Mouse (Mus musculus): Measurements from ENCODE around the gene Llgl1.

Gene Llgl1

DNA sequence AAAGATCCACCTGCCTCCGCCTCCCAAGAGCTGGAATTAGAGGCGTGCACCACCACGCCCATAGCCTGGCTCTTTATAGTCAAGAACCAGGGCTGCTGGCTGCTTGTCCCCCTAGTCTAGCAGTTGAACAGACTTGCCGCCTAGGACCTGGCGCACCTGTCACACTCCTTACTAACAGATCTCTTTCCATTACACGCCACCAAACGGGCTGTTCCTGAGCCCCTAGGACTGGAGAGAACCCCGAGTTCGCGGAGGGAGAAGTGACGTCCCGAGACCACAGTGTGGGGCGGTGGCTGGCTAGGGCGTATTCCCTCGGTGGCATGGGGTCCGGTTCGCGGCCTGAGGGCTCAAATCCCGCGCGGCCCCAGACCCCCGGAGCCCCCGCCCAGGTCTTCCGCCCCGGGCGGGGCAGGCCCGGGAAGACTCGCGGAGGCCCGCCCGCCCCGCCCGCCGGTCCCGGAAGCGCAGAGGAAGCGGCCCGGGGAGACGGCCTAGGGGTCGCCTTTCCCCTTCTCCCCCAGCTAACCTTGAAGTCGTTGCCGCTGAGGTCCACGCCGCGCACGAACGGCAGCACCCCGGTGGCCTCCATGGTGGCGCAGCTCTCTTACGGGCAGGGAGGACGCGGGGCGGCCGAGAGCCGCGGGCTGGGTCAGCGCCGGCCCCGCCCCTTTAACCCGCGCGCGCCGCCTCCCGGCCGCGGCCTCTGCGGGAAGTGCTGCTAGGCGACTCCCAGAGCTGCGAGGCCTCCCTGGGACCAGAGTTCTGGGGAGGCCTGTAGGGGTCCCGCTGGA, 27.3 kb downstream of the Llgl1 start, which contains the start of gene Flii:
Gene Flii (minus strand): TSS at position 663 of the 791 bp plus-strand sequence.
- DNase-seq (ENCODE audit: low read depth, low spot score): peak; percentile 57

- no peak for DNase-seq (ENCODE audit: low read depth, low spot score)
Observed at GRCm38 (mm10) chr11:60727392-60728140, 28.0 kb downstream of the Llgl1 start.

- DNase-seq (ENCODE audit: low read depth, low spot score): peak; percentile 90
Observed at GRCm38 (mm10) chr11:60728260-60728761, 28.8 kb downstream of the Llgl1 start, which contains the start of gene Mief2. Mief2 (plus strand) TSS chr11:60728398.

DNA sequence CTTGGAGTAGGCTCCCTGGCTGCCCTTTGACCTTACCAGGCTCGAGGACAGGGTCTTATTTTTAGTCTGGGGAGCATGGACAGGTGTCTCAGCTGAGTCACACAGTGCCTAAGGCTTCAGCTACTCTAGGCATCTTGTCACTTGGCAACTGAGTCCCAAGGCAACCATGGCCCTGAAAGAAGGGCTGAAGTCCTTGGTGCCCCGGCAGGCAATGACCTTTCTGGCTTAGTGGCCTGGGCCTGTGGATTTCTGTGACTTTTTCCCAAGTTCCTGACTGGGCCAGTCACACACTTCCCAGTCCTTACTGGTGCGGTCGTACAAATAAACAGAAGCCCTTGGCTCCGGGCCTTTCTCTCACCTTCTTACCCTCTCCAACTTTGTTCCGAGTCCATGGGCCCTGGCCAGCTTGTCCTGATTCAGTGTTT, 29.7 kb downstream of the Llgl1 start:
- DNase-seq (ENCODE audit: low read depth, low spot score): no peak

DNA sequence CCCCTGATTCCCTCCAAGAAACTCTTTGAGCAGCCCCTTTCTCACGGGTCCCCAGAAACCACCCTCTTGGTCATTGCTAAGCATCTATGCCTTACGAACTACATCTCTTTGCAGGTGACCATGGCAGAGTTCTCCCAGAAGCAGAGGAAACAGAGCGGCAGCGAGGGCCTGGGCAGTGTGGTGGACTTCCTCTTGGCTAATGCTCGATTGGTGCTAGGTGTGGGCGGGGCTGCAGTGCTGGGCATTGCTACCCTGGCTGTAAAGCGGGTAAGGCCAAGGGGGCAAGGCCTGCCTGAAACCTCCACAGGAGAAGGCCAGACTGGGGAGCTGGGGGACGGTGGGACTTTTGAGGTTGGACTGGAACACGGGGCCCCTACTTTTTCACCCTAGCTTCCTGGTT, 30.6 kb downstream of the Llgl1 start:
- DNase-seq (ENCODE audit: low read depth, low spot score): no peak

GRCm38 (mm10) chr11:60731251-60731650, 31.7 kb downstream of the Llgl1 start:
- no peak for DNase-seq (ENCODE audit: low read depth, low spot score)

DNA sequence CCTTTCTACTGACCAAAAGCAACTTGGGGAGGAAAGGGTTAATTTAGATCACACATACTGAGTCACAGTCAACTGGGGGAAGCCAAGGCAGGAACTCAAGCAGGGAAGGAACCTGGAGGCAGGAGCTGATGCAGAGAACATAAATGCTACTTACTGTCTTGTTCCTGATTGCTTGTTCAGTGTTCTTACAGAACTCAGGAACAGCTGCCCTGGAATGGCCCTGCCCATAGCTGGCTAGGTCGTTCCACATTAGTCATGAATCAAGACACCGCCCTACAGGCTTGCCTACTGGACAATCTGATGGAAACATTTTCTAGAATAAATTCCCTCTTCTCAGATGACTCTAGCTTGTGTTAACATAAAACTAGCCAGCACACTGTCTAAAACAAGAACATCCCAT, 34.7 kb downstream of the Llgl1 start:
- no peak for DNase-seq (ENCODE audit: low read depth, low spot score)

DNA sequence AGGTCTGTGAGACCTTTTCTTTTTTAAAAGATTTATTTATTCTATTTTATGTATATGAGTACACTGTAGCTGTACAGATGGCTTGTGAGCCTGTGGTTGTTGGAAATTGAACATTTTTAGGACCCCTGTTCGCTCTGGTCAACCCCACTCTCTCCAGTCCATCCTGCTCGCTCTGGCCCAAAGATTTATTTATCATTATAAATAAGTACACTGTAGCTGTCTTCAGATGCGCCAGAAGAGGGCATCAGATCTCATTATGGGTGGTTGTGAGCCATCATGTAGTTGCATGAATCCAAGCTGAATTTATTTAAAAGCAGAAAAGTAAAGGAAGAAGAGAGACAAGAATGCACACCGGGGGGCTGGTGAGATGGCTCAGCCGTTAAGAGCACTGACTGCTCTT, 35.7 kb downstream of the Llgl1 start:
- DNase-seq (ENCODE audit: low read depth, low spot score): no peak

GRCm38 (mm10) chr11:60736491-60736890, 37.0 kb downstream of the Llgl1 start:
- DNase-seq (ENCODE audit: low read depth, low spot score): no peak

DNA sequence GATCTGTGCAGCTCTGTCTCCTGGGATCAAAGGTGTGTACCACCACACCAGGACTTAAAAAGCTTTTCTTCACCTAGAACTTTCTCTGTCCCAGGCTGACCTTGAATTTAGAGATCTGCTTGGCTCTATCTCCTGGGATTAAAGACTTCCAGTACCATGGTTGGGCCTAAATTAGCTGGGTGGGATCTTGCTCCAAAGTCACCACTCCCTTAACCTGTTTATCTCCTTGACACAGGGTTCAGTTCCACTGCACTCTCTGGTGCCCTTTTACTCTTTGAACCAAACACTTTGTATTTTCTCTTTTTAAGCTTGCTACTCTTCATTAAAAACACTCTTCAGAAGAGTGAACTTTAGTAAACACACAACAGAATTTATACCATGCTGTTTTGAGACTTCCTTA, 37.9 kb downstream of the Llgl1 start:
- DNase-seq (ENCODE audit: low read depth, low spot score): no peak

- DNase-seq (ENCODE audit: low read depth, low spot score): peak; percentile 39
Observed at GRCm38 (mm10) chr11:60740321-60740720, 40.8 kb downstream of the Llgl1 start.

GRCm38 (mm10) chr11:60755570-60755969, 56.0 kb downstream of the Llgl1 start:
- DNase-seq (ENCODE audit: low read depth, low spot score): no peak

GRCm38 (mm10) chr11:60761681-60762080, 62.2 kb downstream of the Llgl1 start:
- DNase-seq (ENCODE audit: low read depth, low spot score): no peak

All from WW6 (cell line).